Mouse (Mus musculus): ENCODE measurements around the gene Ccdc74a. TPM values are rescaled to one million over a fixed set of nuclear protein-coding genes. Genes with fewer than 3 reads are reported as not detected.

Ccdc74a gene
- polyA plus RNA-seq, 3 experiments from 2014 or later = 0.74 to 1.1 TPM; not detected in 1

DNA sequence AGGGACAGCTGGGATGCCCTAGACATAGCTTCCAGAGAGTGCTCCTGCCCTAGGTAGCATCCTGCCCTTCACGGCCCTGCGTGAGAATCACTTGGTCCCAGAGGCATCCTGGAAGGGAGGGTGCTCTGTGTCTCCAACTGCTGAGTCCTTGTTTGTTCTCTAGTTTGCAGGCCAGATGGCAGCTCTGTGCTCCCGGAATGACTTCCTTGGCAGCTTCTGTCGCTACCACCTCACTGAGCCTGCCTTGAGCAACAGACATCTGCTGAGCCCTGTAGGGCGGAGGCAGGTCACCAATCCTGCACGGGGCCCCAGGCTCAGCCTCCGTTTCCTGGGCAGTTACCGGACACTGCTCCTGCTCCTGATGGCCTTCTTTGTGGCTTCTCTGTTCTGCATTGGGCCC is 4.0 kb upstream of the Ccdc74a start:
- no peak for ATAC-seq

DNA sequence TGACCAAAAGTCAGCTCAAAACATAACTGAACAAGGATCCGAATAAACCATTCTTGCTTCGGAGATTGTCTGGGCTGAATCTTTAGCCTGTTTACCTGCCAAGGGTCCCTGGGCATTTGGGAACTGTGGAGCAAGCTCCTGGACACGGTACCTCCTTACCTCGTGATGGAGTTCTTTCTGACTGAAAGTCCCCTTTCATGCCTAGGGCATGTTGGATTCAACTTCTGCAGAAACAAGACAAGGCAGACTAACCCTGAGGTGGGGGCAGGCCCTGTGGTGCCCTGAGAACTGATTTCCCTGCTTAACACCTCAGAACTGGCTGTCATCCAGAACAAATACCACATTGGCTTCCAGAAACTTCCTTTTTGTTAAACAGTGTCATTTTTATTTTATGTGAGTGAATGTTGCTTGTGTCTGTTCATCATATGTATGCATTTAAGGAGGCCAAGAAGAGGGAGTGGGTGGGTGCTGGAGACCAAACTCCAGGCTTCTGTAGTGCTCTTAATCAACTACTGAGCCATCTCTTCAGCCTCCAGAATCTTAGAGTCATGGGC is 2.8 kb upstream of the Ccdc74a start:
- ATAC-seq = no peak

DNA sequence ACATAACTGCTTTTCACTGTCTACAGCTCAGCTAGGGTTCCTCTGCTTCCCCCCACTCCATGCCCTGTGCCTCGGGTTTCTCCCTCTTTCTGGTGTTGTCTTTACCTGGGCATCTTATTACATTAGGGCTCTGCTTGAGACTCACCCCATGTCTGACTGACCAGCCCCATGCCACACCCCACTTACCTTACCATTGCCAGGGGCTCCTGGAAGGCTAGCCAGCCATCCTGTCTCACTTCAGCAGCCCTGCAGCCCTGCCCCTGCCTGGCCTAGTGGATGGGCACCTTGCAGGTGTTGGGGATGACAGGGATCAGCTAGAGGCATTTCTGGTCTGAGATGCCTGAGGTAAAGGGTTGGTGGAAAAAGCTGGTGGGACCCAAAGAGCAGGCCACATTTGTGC is 886 bp downstream of the Ccdc74a start:
- no peak for ATAC-seq

DNA sequence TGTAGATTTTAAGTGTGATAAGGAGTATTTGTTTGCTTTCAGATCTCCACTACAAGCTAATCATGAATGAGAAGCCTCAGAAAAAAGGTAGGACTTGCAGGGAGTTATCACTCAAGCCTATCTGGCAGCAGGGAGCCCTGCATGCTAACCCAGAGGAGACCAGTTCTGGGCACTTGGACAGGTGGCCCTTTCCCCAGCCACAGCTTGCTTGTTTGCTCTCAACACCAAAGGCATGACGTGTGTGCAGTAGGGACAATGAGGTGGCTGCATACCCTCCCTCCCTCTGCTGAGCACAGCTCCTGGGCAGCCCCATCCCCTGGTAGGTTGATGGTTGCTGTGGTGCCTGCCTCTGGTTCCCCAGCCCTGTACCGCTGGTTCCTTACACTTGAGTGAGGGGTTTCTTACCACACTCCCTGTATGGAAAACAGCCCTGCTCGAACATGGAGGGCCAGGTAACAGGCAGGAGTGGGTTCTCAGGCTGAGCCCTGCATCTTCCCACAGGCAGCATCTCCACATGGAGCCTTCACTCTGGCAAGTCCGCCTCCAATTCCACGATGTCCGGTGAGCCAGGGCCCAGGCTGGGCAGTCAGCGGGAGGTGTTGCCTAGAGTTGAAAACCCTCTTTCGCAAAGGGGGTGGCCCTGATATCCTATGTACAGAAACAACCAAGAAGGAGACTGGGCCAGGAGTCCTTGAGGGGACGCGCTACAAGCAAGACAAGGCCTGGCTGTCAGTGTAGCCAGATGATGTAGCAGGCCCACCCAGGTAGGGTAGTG is 1.5 kb downstream of the Ccdc74a start:
- no peak for ATAC-seq

DNA sequence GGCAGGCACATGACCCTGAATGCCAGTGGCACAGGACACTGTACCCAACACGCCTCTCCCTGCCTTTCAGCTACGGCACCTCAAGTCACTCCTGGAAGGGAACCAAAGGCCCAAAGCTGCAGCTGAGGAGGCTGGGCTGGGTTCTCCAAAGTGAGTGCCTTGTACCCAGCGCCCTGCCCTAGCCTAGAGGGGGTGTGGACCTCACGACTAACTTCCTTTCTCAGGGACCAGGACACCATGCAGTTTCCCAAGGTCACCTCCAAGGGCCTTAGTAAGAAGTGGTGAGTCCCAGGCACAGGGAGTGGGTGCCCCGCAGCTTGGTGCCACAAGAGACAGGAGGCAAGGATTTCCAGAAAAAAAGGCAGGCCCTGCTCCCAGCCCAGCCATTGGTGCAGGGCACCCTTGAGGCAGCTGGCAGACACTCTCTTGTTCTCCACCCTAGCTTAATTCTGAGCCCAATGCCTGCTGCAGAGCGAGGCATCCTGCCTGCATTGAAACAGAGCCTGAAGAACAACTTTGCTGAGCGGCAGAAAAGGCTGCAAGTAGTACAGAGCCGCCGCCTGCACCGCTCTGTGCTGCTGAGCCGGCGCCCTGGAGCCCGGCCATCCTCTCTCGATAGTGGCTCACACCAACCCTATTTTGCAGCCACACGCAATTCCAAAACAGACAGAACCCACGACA is 3.8 kb downstream of the Ccdc74a start:
- no peak for ATAC-seq

DNA sequence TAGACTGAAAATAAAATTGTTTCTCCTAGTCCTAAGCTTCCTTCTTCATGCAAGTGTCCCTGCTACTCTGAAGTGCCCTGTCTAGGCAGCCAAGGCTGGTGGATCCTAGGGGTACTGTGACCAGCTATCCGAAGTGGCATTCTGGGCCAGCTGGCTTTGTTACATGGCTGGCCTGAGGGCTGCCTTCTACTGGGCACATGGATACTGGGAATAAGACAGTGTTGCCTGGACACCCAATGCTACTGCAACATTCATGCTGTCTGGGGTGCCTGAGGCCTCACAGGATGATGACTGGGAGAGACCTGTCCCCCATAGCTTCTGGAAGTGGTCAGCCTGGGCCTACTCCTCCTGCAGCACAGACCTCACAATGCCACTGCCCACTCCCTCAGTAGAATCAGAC is 4.4 kb downstream of the Ccdc74a start:
- no peak for ATAC-seq

DNA sequence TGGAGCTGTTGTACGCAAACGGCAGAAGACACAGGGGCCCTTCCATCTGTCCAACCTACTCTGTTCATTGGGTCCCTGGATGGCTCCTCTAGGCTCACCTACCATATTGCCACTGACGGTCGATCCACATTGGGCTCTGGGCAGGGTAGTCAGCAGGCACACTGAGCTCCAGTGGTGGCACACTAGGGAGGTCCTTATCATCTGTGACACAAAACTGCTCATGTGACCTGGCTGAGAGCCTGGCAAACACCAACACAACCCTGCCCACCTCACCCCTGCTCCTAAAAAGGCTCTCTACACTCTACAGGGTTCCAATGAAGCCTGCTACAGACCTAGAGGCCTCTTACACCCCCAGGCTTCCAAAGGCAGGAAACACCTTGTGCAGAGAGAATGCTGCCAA is 6.3 kb downstream of the Ccdc74a start:
- no peak for ATAC-seq

DNA sequence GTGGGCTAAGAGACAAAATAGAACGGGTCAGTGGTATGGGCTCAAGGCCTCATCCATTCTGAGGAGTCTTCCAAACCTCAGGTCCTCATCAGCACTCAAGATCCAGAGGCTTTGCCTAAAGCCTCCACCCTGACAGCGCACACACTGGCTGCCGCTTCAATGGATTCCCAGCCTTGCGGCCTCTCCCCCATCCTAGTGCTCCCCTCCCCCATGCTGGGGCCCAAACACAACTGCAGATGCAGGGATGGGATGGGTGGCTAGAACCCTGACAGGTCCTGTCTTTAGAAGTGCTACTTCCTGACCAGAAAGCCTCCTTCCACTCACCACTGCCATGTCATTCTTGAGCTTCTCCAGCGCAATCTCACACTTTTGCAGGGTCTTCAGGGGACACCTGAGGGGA is 7.3 kb downstream of the Ccdc74a start:
- ATAC-seq = no peak

DNA sequence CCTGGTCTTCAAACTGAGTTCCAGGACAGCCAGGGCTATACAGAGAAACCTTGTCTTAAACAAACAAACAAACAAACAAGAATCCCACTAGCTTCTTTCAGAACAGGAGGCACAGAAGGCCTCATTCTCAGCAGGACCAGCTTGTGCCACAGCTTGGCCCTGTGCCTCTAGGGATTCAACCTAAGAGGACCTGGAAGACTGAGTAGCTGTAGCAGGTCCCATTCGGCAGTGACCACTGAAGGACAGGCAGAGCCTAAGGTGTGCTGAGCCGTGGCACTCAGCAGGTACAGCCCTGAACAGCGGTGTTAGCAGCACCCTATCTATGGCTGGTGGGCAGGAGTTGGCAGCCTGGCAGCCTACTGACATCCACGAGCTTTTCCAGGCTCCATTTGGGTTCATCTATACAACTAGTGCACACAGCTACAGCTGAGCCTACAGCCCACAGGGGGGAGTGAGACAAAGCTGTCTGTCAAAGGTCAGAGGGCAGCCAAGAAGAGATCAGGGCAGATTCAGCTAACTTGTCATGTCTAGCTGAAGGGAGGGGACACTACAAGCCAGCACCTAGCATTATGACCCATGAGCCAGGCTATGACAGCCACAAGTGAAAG is 8.0 kb downstream of the Ccdc74a start:
- no peak for ATAC-seq

DNA sequence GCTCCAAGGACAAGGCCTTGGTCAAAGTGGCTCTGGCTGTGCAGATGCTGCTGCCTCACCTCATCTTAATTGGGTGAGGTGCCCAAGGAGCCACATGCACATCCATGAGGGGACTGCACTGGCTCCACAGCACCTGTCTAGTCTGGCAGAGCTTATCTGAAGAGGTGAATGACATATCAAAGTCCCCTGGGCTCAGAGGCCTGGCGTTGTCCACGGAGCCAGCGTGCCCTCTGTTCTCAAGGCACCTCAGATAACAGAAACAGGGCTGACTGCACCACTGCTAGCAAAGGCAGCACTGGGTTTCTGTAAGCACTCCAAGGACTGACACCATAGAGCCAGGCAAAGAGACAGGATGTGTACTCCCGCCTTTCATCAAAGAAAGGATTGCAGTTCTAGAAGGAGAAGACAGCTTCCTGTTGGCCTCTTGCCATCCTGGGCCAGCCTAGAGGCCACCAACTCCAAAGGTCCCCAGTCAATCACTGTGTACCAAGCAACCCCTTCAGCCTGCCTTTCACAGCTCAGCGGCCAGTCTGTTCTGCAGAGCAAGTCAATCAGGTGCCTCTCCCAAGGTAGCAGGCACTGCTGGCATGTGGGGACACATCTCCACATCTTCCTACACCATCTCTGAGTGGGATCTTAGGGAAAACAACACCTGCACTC is 10.1 kb downstream of the Ccdc74a start:
- ATAC-seq = no peak

DNA sequence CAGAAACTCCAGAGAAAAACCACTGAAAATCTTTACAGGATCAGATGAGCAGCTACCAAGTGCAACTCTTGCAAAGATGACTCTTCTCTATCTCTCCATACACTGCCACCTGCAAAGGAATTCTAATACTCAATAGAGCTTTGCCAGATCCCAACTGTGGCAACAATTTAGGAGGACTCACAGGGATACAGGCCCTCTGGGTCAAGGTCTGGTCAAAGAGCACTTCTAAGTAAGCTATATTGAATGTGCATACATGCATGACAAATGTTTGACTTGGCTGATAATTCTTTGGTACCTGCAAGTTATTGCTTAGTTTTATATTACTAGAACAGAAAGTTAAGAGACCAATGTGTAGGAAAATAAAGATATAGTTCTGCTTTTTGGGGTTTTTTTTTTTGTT is 19.3 kb downstream of the Ccdc74a start:
- no peak for ATAC-seq

DNA sequence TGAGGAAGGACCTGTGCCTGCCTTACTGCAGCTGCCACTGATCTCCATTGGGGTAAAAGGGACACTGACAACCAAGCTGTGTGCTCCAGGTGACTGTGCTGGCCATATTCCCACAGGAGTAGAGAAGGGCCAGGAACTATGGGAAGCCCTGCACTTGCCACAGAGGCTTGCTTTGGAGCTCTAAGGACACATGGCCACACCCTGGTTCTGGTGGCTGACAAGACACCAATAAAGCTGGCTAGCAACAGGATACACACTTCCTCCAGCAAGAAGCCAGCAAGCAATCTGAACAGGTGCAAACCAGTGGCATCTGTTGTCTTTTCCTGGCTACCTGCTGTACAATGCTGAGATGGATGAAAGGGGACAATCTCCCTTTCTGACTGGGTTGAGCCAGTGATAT is 23.6 kb downstream of the Ccdc74a start:
- ATAC-seq = no peak

DNA sequence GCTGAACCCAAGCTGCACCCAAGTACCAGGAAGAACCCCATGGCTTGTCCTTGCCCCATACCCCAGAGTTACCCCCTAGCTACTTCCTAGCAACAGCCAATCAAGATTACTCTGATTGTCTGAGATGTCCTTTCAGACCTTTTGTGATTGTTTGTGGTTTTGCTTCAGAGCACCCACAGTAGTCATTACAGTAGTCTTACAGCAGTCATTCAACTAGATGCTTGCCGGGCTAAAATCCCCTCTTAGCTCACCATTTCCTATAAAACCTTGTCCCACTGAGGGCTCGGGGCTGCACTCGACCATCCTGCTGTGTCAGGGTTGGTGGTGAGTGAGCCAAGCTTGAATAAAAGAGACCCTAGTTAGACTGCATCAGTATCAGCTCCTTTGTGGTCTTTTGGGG is 48.6 kb downstream of the Ccdc74a start:
- peak; percentile 88 for ATAC-seq

Other genes starting within 250 kb of the Ccdc74a start
- gene Snap29, start 240.5 kb upstream of the Ccdc74a start, polyA plus RNA-seq (2017; shearing (Covaris generic)) = 10 to 100 TPM in 2 of 3 experiments, 1 to 10 TPM in 1; 9.0 to 16.6 (median 11.6) TPM
- 10 to 100 TPM; 45.7 to 57.2 (median 55.3) TPM for gene Pi4ka, start 240.2 kb upstream of the Ccdc74a start, polyA plus RNA-seq (2017; shearing (Covaris generic))
- gene Crkl, start 194.5 kb upstream of the Ccdc74a start, polyA plus RNA-seq (2017; shearing (Covaris generic)) = 10 to 100 TPM; 18.5 to 26.2 (median 19.8) TPM
- not detected for gene Aifm3, start 156.9 kb upstream of the Ccdc74a start, polyA plus RNA-seq (2017; shearing (Covaris generic))
- 10 to 100 TPM; 41.0 to 66.9 (median 51.0) TPM for gene Lztr1, start 137.8 kb upstream of the Ccdc74a start, polyA plus RNA-seq (2017; shearing (Covaris generic))
- gene Thap7, start 115.3 kb upstream of the Ccdc74a start, polyA plus RNA-seq (2017; shearing (Covaris generic)) = 10 to 100 TPM; 58.2 to 74.8 (median 67.4) TPM
- gene Lrrc74b, start 85.2 kb upstream of the Ccdc74a start, polyA plus RNA-seq (2017; shearing (Covaris generic)) = under 1 TPM in 1 of 3 experiments, not detected in 2; 0.27 TPM
- not detected for gene P2rx6, start 84.6 kb upstream of the Ccdc74a start, polyA plus RNA-seq (2017; shearing (Covaris generic))
- 1 to 10 TPM in 2 of 3 experiments, under 1 TPM in 1; 0.21 to 5.3 (median 1.9) TPM for gene Slc7a4, start 63.3 kb upstream of the Ccdc74a start, polyA plus RNA-seq (2017; shearing (Covaris generic))
- 10 to 100 TPM; 14.0 to 26.8 (median 17.8) TPM for gene Smpd4, start 27.1 kb upstream of the Ccdc74a start, polyA plus RNA-seq (2017; shearing (Covaris generic))
- gene Med15, start 86.4 kb downstream of the Ccdc74a start, polyA plus RNA-seq (2017; shearing (Covaris generic)) = 100 to 1,000 TPM in 1 of 3 experiments, 10 to 100 TPM in 2; 69.3 to 109 (median 71.8) TPM
- gene Klhl22, start 113.1 kb downstream of the Ccdc74a start, polyA plus RNA-seq (2017; shearing (Covaris generic)) = 10 to 100 TPM; 11.8 to 28.7 (median 13.4) TPM
- gene Scarf2, start 150.8 kb downstream of the Ccdc74a start, polyA plus RNA-seq (2017; shearing (Covaris generic)) = not detected
- not detected for gene B830017H08Rik, start 186.7 kb downstream of the Ccdc74a start, polyA plus RNA-seq (2017; shearing (Covaris generic))
- gene Car15, start 191.9 kb downstream of the Ccdc74a start, polyA plus RNA-seq (2017; shearing (Covaris generic)) = 1 to 10 TPM in 2 of 3 experiments, under 1 TPM in 1; 0.67 to 1.9 (median 1.5) TPM
- under 1 TPM; 0.17 to 0.43 (median 0.18) TPM for gene Gm20518, start 245.2 kb downstream of the Ccdc74a start, polyA plus RNA-seq (2017; shearing (Covaris generic))
- gene Tssk1, start 247.8 kb downstream of the Ccdc74a start, polyA plus RNA-seq (2017; shearing (Covaris generic)) = under 1 TPM in 1 of 3 experiments, not detected in 2; 0.13 TPM

All from inflammation-experienced regulatory T-cells, adult 6 months (primary cell).